Mouse (Mus musculus) gastrocnemius, adult 8-10 months (tissue): ENCODE data around the gene Myo10. TPM values are rescaled to one million over a fixed set of nuclear protein-coding genes. Genes with fewer than 3 reads are reported as not detected.

ENCODE experiments used
- DNase-seq, 2 experiments: peaks; one replicate each; pipeline ENCODE4 v3.0.0; 2022; ENCODE audit warnings: low spot score in 2 of 2
- total RNA-seq, 4 experiments: library from RNA; stranded (reverse); gene quantifications; 2 replicates each; pipeline ENCODE4 v1.2.4; 2022

The Myo10 gene
- total RNA-seq, 4 experiments from 2014 or later, result 50.1 to 61.3 (median 55.3) TPM

- no peak for DNase-seq
Measured at GRCm38 (mm10) chr15:25796353-25796752, 174.0 kb downstream of the Myo10 start.

GRCm38 (mm10) chr15:25797179-25797578 lies 174.9 kb downstream of the Myo10 start:
- no peak for DNase-seq

GRCm38 (mm10) chr15:25797888-25798287 lies 175.6 kb downstream of the Myo10 start:
- no peak for DNase-seq

GRCm38 (mm10) chr15:25801726-25802125 lies 179.4 kb downstream of the Myo10 start:
- DNase-seq, result no peak

- DNase-seq, result no peak
Measured at GRCm38 (mm10) chr15:25802194-25802593, 179.9 kb downstream of the Myo10 start.

GRCm38 (mm10) chr15:25803111-25803510 lies 180.8 kb downstream of the Myo10 start:
- no peak for DNase-seq

GRCm38 (mm10) chr15:25805336-25806110 lies 183.2 kb downstream of the Myo10 start:
- peak; percentile 49 to 58 for DNase-seq

- DNase-seq, result no peak
Measured at GRCm38 (mm10) chr15:25806363-25806762, 184.0 kb downstream of the Myo10 start.

GRCm38 (mm10) chr15:25806878-25807277 lies 184.6 kb downstream of the Myo10 start:
- DNase-seq, result no peak

- DNase-seq, result no peak
Measured at GRCm38 (mm10) chr15:25808677-25809460, 186.5 kb downstream of the Myo10 start.

- no peak for DNase-seq
Measured at GRCm38 (mm10) chr15:25809669-25810068, 187.3 kb downstream of the Myo10 start.

- DNase-seq, result no peak
Measured at GRCm38 (mm10) chr15:25811834-25812250, 189.5 kb downstream of the Myo10 start.

GRCm38 (mm10) chr15:25812479-25812878 lies 190.2 kb downstream of the Myo10 start:
- no peak for DNase-seq

- no peak for DNase-seq
Measured at GRCm38 (mm10) chr15:25814535-25814934, 192.2 kb downstream of the Myo10 start.

- no peak for DNase-seq
Measured at GRCm38 (mm10) chr15:25817191-25817590, 194.9 kb downstream of the Myo10 start.

- DNase-seq, result no peak
Measured at GRCm38 (mm10) chr15:25821981-25822380, 199.7 kb downstream of the Myo10 start.

GRCm38 (mm10) chr15:25822656-25823055 lies 200.3 kb downstream of the Myo10 start:
- DNase-seq, result no peak

GRCm38 (mm10) chr15:25826531-25826961 lies 204.2 kb downstream of the Myo10 start:
- DNase-seq, result no peak

- no peak for DNase-seq
Measured at GRCm38 (mm10) chr15:25828464-25828863, 206.1 kb downstream of the Myo10 start.

GRCm38 (mm10) chr15:25830426-25830825 lies 208.1 kb downstream of the Myo10 start:
- DNase-seq, result no peak

- DNase-seq, result no peak
Measured at GRCm38 (mm10) chr15:25834282-25834681, 212.0 kb downstream of the Myo10 start.

GRCm38 (mm10) chr15:25834920-25835674 lies 212.8 kb downstream of the Myo10 start:
- no peak for DNase-seq
